Mouse (Mus musculus) spleen, postnatal 36 days (tissue): ENCODE results near the gene Camk1g.

Experiments used
- DNase-seq, 2 experiments: peaks; one replicate each; pipeline ENCODE4 v3.0.0; 2022; ENCODE audit warnings: low spot score in 2 of 2, mixed read lengths in 1 of 2

Gene Camk1g

GRCm38 (mm10) chr1:193303096-193303495 lies 67.0 kb downstream of the Camk1g start:
- no peak for DNase-seq

GRCm38 (mm10) chr1:193302093-193302405 lies 68.0 kb downstream of the Camk1g start:
- no peak for DNase-seq

GRCm38 (mm10) chr1:193301216-193302092 lies 68.6 kb downstream of the Camk1g start:
- no peak for DNase-seq

GRCm38 (mm10) chr1:193299995-193300394 lies 70.1 kb downstream of the Camk1g start:
- DNase-seq: no peak

- DNase-seq: no peak
Observed at GRCm38 (mm10) chr1:193298141-193298765, 71.8 kb downstream of the Camk1g start.
